Mouse (Mus musculus) G1E-ER4 (cell line): ENCODE data around the gene Ofd1. TPM values are rescaled to one million over a fixed set of nuclear protein-coding genes. Genes with fewer than 3 reads are reported as not detected.

Source experiments
- GATA1 ChIP-seq: IDR thresholded peaks from one replicate; pipeline ENCODE4 v1.8.0; 2012; ENCODE audit warnings: low read length, inconsistent platforms
- polyA plus RNA-seq: library from polyadenylated mRNA; stranded (reverse); fragments of >175 nt; gene quantifications from 2 replicates; pipeline ENCODE4 v1.2.3, GENCODE M21; 2012

The Ofd1 gene
- polyA plus RNA-seq, 1 experiment: 2.7 TPM

DNA sequence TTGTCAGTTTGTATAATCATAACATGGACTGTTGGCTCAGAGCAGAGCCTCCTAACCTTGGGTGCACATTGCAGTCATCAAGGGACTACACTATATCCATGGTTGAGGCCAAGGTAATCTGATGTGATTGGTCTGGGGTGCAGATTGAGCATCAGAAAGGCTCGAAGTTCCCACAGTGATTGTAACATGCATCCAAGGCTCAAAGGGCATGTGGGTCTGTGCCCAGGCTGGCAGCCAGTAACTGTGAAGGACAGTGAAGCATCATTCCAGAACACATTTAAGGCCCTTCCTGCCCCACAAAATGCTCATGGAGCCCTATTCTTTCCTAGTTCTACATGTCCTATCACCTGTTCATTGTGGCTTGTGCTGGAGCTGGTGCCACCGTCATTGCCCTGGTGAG, 56.9 kb downstream of the Ofd1 start:
- no peak for TF ChIP-seq GATA1

DNA sequence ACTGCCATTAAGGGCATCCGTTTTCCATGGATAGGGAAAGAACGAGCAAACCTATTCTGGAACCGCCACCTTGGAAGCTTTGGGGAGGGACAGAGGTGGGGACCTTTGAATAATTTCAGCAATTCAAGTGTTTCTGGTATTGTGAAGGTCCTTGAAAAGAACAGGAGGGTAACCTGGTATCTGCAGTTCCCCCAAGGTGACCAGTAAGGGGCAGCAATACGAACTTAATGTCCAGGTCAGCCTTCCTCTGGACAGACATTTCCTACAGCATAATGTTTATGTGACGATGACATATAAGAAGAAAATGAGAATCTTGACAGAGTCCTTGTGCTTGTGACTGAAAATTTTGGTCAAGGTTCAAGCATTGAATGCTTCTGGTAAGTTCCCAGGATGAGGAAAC, 61.9 kb downstream of the Ofd1 start:
- no peak for TF ChIP-seq GATA1

DNA sequence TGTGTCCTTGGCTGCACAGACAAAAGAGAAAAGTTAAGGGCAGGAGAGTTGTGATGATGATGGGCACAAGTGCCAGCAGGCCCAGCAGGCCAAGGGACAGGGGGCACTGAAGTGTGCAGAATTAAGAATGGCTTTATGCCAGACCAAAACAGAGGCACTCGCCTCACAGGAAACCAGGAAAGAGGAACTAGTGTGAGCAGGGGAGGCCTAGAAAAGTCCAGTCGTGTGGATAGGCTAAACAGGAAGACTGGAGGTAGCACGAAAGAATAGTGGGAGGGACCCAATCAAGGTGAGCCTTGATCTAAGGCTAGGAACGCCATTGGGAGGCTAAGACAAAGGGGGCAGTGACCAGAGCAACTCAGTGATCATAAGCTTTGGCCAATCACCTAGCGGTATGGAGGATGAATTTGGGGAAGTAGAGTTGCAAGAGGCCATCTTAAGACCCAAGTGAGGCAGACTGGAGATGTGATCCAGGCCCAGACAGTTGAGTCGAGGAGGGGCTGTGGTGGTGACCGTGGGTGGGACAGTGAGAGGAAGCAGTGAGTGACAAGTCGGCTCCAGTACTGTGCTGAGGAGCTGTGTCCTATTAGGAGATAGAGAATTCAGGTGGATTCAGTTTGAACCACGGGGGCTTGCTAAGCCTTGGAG, 63.7 kb downstream of the Ofd1 start:
- TF ChIP-seq GATA1: no peak

DNA sequence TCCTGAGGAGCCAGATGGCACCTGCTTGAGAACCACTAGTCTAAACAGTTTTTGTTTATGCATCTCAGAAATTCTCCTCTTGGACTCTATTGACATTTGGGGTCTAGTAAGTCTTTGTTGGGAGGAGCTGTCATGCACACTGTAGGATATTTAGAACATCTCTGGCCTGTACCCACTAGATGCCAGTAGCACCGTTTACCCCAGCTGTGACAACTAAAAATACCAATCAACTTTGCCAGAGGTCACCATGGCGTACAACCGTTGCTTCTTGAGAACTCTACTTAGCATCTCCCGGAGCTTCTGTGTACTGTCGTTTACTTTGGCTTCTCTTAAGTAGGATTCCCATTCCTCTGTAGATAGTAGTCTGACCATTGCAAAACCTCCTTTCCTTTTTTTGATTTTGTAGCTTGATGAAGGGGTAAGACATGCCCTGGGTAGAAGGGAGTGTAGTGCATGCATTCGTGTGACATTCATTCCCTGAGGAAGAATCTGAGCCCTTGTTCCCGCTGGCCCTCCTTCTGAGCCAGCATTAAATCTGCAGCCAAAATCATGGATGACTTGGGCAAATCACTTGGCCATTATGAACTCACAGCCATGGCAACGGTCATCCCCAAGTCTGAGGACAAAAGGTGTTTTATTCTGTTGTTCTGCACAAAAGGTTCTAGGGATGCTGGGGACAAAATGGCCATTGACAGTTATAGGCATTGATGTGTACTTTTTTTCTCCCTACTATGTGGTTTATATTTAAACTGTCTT, 74.9 kb downstream of the Ofd1 start:
- TF ChIP-seq GATA1: no peak

DNA sequence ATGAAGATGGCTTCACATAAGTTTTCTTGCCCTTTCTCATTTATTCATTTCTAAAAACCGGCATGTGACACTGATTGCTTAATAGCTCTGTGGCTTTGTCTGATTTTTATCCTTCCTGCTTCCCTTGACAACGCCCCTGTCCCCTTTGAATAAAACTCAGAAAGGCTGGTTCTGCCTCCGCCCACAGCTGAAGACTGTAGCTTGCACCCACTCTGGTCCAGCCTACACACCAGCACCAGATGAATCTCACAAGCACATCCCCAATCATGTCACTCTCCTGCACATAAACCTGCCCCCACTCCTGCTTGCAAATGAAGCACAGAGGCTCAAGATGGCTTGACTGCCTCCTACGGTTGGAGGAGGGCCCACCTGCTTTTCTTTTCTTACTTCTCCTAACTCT, 80.0 kb downstream of the Ofd1 start:
- no peak for TF ChIP-seq GATA1

DNA sequence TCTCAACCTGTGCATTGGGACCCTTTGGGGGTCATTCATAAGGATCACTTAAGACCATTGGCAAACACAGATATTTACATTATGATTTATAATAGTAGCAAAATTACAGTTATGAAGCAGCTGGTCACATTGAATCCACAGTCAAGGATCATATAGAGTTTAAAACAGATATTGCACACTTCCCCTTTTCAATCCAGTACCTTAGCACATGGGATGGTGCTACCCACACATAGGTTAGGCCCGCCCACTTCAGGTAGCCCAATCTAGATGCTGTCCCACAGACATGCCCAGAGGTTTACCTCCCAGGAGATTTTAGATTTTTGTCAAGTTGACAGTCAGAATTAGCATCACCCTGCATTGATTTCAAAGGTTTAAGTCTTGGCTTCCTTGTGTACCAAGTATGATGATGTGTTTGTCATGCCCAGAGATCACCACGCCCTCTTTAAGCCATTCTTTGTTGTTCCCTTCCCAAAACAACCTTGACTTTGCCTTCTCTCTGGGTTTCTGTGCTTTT, 80.5 kb downstream of the Ofd1 start:
- no peak for TF ChIP-seq GATA1

DNA sequence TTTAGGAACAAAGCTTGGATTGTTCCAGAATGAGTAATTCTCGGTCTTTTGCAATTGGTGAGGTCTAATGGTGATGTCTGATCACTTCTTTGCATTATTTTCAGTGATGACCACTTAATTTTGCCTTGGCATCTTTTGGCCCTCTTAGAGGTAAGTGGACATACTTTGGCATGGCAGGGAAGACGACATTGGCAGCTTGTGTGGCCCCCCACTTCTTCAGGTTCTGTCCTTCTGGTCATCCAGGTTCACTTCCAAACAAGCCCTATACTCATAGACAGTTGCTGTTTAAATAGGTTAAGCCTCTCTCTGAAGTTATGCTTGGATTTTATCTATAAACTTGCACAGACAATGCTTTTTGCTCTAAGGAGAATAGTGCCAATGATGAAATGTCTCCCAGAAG, 81.5 kb downstream of the Ofd1 start:
- TF ChIP-seq GATA1: no peak

DNA sequence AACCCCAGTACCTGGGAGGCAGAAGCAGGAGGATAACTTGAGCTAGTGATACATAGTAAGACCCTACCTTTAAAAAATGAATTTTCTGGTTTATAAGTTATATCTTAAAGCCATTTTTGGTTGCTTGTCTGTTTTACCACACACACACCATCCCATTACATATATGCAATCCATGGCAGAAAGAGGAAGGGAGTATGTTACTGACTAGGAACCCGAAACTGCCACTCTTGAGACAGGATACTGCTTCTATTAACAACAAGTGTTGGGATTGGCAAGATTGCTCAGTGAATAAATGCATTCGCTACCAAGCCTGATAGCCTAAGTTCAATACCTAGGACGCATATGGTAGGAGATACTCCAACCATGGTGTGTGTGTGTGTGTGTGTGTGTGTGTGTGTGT, 84.2 kb downstream of the Ofd1 start:
- no peak for TF ChIP-seq GATA1

DNA sequence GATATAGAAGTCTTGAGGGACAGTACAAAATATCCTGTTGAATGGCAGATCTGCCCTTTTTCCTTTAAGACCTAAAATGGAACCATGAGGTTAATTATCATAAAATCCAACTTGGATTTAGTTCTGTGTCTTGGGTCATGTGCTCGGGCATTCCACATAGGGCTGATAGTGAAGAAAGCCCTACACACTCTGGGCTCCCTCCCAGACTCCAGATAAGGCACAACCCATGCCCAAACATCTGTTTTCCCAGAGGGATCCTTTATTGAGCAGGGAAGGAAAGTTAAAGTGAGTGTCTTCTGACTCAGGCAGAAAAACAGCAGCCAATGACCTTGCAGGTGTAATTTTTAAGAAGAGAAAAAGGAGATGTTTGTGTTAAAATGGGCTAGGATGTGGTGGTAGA, 85.6 kb downstream of the Ofd1 start:
- TF ChIP-seq GATA1: no peak

DNA sequence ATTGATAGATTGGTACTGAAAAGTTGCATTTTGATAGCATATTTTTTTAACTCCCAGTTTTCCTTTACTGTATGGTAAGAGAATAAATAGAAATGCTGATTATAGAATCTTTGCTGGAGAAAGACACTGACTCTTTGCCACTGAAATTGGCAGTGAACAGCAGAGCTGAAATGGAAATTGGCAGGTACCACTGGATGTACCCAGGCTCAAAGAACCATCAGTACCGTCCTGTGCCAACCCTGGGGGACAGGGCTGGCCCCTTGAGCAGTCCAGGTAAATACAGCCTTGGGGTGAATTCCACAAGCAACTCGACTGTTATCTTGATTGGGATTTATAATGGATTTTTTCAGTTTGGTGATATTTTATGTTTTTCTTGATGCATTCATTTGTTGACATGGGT, 87.1 kb downstream of the Ofd1 start:
- no peak for TF ChIP-seq GATA1

DNA sequence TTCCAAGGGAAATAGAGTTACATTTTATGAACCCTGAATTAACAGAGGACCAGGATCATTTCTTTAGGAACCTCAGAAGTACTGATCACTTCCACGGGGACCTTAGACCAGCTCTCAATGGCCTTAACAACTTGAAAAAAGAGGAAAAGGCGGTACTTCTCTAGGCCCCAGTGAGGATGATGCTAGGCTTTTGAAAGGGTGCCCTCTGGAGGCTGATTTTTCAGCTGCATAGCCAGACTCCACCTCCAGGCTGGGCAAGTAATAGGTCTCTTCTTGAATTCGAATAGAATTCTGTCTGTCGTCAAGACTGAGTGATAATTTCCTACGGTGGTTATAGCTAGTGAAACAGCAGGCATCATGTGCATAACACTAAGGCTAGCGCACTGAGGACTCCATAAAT, 88.7 kb downstream of the Ofd1 start:
- no peak for TF ChIP-seq GATA1

DNA sequence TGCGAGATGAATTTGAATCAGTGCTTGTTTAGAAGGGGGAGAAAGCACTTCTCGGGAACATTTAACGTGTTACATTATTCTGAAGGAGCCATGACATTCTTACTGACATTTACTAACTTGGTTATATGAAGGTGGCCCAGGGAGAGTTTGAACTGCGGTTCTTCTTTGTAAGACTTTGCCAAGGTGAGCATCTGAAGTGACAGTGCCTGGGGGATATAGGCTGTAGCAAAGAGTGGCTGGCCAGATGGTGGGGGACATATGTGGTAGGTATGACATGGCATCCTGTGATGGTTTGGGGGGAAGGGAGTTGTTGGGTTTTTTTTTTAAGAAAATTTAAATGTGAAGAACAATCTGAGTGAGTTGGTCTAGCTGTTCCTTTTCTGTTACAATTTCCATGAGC, 91.9 kb downstream of the Ofd1 start:
- TF ChIP-seq GATA1: no peak

DNA sequence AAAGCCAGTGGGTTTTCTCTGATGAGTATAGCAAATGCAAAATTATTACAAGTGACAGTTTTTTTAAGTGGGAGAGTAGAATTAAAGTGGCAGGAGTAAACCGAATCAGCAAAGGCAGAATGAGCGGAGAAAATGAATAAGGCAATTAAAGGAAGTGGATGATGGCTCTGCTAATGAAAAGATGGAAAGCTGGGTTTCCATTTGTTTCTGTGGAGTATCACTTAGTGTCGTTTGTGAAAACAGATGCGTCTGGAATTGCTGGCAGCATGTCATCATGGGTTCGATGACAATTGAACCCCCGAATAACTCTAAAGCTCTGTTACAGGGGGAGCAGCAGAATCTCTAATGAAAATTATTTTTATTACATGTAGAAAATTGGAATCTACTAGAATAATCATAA, 92.4 kb downstream of the Ofd1 start:
- no peak for TF ChIP-seq GATA1

DNA sequence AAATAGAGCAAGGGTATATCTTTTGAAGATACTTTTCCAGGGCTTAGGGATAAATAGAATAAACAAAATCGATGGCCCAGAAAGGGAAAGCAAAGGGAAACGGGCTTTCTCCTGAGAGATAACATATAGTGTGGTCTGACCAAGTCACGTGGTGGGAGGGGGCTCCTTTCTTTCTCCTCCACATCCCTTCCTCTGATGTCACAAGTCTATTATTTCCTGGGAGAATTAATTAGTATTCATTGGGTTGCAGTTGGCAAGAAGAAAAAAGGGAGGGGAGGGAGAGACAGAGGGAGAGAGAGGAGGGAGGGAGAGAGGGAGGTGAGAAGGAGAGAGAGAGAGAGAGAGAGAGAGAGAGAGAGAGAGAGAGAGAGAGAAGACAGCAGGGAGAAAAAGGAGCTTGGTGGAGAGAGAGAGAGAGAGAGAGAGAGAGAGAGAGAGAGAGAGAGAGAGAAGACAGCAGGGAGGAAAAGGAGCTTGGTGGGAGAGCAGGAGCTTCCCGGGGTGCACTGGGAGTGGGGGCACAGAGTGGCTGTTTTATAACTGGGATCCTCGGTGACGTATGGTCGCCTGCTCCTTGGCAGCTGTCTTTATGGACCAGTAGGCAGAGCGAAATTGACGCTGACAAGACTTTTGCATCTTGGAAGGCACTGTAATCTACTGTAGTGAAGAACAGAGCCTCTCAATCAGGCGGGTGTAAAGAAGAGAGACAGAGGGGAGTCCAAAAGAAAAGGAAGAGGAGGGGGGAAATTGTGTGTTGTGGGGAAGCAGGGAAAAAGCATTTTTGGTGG, 96.1 kb downstream of the Ofd1 start:
- no peak for TF ChIP-seq GATA1

DNA sequence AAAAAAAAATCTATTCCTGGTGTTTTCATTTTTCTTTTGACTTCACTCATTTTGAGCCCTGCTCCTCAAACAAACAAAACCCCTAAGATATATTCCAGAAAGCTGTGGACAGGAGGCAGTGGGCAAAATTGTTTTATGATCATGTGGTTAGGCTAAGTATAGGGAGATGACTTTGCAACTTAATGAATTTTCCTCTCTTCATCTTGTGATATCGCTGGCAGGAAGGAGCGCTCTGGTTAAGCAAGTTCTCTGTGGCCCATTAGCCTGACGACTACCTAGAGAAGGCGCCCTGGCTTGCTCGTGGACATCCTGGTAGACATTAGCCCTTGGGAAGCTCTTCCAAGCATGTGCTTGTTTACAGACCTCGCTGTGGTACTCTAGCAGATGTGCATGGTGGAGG, 98.7 kb downstream of the Ofd1 start:
- TF ChIP-seq GATA1: no peak

Other genes starting within 250 kb of the Ofd1 start
- not detected in 2 replicates for gene Gpm6b, start 201.8 kb downstream of the Ofd1 start, polyA plus RNA-seq
- gene Trappc2, start 130 bp downstream of the Ofd1 start, polyA plus RNA-seq: 0.13 TPM in 2 replicates
- gene Rab9, start 39.2 kb upstream of the Ofd1 start, polyA plus RNA-seq: 1.3 and 1.6 TPM in 2 replicates
- 0.76 and 1.2 TPM in 2 replicates for gene Tceanc, start 77.9 kb upstream of the Ofd1 start, polyA plus RNA-seq
- not detected in 2 replicates for gene Egfl6, start 145.0 kb upstream of the Ofd1 start, polyA plus RNA-seq